Mouse (Mus musculus) cerebellum, adult 2 months (tissue): ENCODE data around the gene Zbtb20.

Source experiments
- CTCF ChIP-seq: fragments of 200-500 bp; IDR thresholded peaks from 2 replicates; pipeline ENCODE4 v1.5.1; 2011; ENCODE audit warnings: low read depth, mild to moderate bottlenecking, control low read depth, low read length, moderate library complexity, borderline replicate concordance; ENCODE audit not compliant: insufficient read depth
- POLR2A ChIP-seq: fragments of 200-500 bp; IDR thresholded peaks from 2 replicates; pipeline ENCODE4 v1.6.1; 2011; ENCODE audit warnings: low read length, control low read depth, borderline replicate concordance; ENCODE audit not compliant: insufficient read depth

- no peak for TF ChIP-seq CTCF
- TF ChIP-seq POLR2A = no peak
Observed at GRCm38 (mm10) chr16:43234249-43234648, 358.6 kb downstream of the Zbtb20 start.
